ENCODE assay signal across 16 mouse cellular contexts in the genomic region with DNA sequence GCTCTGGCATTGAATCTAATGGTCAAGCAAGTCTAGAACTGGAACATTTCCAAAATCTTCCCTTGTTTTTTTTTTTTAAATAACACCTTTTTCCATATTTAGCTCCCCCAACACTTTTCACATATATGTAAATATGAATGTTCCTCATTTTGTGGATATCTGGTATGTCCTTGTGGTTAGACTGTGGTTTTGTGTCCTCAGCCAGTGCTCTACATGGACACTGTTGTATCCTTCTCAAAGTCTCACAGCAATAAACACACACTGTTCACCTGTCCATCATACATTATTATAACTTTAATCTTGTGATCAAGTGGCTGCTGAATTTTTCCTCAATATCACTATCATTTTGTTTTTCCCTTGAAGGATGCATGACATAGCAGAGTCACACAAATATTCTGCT.
"Had no signal": no experiment of that assay in that cellular context is flagged by ENCODE, and none has a peak within 500 bp of the region (broad histone marks: within the 10 kb centered on the region; RNA-seq: fewer than 3 reads in every experiment).

No protein-coding gene starts in this region.

- ATAC-seq: liver, embryonic 12.5 days; liver, postnatal 0 days; lung, postnatal 0 days; midbrain, embryonic 13.5 days; midbrain, embryonic 15.5 days; midbrain, embryonic 16.5 days had no signal

- DNase-seq: left cerebral cortex, postnatal 4 days; liver; liver, embryonic 13.5 days; liver, postnatal 0 days; lung, adult 18-20 months; lung, adult 2 months; lung, embryonic 14.5 days; lung, postnatal 10 days; lung, postnatal 14 days; lung, postnatal 36 days; midbrain, embryonic 14.5 days had no signal
